Mouse (Mus musculus): Measurements from ENCODE around the gene Rbm11. TPM values are rescaled to one million over a fixed set of nuclear protein-coding genes. Genes with fewer than 3 reads are reported as not detected.

Gene Rbm11
- polyA plus RNA-seq (2014; fragmentation: Illumina TruSeq; extraction: RNeasy Lipid Tissue Mini Kit (QIAGEN cat#74804); ENCODE audit: insufficient read depth, low read depth, low replicate concordance): 0.13 TPM

DNA sequence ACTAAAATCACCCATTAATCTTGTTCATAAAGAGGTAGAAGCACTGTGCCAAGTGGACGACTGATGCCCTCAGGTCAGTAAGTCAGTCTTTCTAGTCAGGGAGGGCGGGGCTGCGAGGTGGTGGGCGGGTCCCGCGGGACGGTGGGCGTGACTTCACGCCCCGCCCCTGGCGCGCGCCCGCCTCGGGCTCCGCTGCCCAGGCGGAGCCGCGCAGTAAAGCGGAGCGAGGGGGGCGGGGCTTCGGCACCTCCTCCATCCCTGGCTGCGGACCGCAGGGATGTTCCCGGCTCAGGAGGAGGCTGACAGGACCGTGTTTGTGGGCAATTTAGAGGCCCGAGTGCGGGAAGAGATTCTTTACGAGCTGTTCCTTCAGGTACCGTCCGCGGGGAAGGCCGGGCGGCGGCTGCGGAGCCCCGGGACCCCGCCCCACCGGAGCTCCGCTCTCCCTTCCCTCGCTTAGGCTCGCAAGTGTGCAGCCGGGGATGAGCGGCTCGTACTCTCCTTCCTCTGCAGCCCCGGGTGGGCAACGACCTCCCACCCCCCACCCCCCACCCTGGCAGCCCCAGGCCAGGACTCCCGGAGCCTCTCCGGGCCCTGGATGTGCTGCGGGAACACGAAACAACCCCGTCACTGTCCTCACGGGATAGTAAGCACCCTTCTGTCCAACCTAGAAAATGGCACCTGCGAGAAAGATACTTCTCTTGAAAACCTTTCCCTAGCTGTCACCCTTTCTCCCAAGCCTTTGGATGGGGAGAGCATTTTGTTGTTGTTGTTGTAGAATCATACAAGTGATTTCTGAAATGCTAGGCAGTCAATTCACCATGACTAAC lies at the start of gene Rbm11:
Rbm11 (plus strand) TSS at position 174 of the 830 bp plus-strand sequence.

DNA sequence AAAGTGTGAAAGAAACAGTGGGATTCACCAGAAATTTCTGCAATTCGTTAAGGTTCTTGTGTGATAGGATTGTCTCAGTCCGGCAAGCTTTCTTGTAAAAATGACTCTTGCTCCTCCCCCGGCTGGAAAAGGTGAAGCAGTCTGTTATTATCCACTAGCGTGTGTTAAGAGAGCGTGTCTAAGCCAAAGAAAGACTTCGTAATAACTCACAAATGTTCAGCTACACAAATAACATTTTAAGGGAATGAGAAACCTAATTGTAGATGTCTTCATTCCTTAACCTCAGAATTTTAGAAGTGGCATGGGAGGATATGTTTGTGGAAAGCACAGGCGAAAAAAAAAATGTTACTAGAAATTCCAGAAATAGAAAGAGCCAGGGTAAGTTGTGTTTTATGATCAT lies 6.7 kb upstream of the Rbm11 start, which contains the start of gene Lipi:
Lipi (minus strand) TSS at position 101 of the 400 bp plus-strand sequence.

Other genes with a start within 250 kb of the Rbm11 start
- not detected for gene Lipi, start 6.8 kb upstream of the Rbm11 start, polyA plus RNA-seq (2014; fragmentation: Illumina TruSeq; extraction: RNeasy Lipid Tissue Mini Kit (QIAGEN cat#74804); ENCODE audit: insufficient read depth, low read depth, low replicate concordance)
- 13.2 TPM for gene Hspa13, start 174.3 kb downstream of the Rbm11 start, polyA plus RNA-seq (2014; fragmentation: Illumina TruSeq; extraction: RNeasy Lipid Tissue Mini Kit (QIAGEN cat#74804); ENCODE audit: insufficient read depth, low read depth, low replicate concordance)